Mouse (Mus musculus) brain, embryonic 14.5 days (tissue): ENCODE results near the gene Wfikkn2.

Experiments used
- CTCF ChIP-seq: fragments of 200-500 bp; IDR thresholded peaks from 2 replicates; pipeline ENCODE4 v1.5.1; 2012; ENCODE audit warnings: inconsistent platforms, mild to moderate bottlenecking, moderate library complexity, borderline replicate concordance; ENCODE audit not compliant: insufficient read depth, insufficient read length; ENCODE audit errors: extremely low read depth
- POLR2A ChIP-seq: fragments of 200-500 bp; IDR thresholded peaks from 2 replicates; pipeline ENCODE4 v1.6.1; 2012; ENCODE audit warnings: mild to moderate bottlenecking, inconsistent platforms, borderline replicate concordance; ENCODE audit not compliant: poor library complexity, insufficient read depth, insufficient read length, severe bottlenecking; ENCODE audit errors: extremely low read depth

DNA sequence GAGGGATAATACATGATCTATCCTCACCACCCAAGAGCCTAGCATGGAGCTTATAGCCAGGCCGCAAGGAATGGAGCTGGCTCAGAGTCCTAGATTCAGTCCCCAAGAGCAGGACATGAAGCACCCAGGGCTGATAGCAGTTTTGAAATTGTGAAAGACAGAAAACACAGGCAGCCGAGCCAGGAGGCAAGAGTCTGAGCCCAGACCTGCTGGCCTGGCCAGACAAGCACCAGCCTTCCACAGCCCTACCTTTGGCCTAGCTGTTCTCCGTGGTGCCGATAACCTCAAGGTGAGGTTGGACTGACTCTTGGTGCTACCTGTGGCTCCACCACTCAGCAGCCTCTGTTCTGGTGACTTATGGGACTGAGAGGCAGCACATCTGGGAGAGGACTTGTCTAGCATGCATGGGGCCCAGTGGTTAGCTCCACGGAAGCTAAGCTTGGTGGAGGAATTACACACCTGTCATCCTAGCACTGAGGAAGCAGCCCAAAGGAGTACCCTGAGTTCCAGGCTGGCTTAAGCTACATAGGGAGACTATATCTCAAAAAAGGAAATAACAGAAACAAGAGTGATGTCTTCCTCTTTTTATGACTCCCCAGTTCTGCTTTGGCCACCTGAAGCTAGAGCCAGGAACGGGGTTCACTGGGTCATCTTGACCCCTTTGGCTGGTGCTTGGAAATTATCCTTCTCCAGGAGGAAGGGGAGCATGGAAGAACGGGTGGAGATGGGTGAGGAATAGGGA is 47.2 kb downstream of the Wfikkn2 start:
- no peak for TF ChIP-seq CTCF
- TF ChIP-seq POLR2A: no peak
